Mouse (Mus musculus) ZHBTc4 (cell line): ENCODE data around the gene Igdcc4.

Experiments
- DNase-seq: peaks from one replicate; pipeline ENCODE4 v3.0.0-alpha.2; 2011; ENCODE audit warnings: low read depth, low spot score

The Igdcc4 gene

GRCm38 (mm10) chr9:65109132-65110072, 8.1 kb downstream of the Igdcc4 start:
- DNase-seq: peak; percentile 88

- DNase-seq: no peak
Observed at GRCm38 (mm10) chr9:65111698-65112097, 10.4 kb downstream of the Igdcc4 start.

- DNase-seq: no peak
Observed at GRCm38 (mm10) chr9:65113694-65114093, 12.4 kb downstream of the Igdcc4 start.

- DNase-seq: no peak
Observed at GRCm38 (mm10) chr9:65115891-65116290, 14.6 kb downstream of the Igdcc4 start.

GRCm38 (mm10) chr9:65117516-65117915, 16.2 kb downstream of the Igdcc4 start:
- DNase-seq: no peak

GRCm38 (mm10) chr9:65120935-65121334, 19.6 kb downstream of the Igdcc4 start:
- DNase-seq: peak; percentile 86

- peak; percentile 64 for DNase-seq
Observed at GRCm38 (mm10) chr9:65122545-65122944, 21.3 kb downstream of the Igdcc4 start.

- DNase-seq: peak; percentile 85
Observed at GRCm38 (mm10) chr9:65123552-65124168, 22.4 kb downstream of the Igdcc4 start.

- DNase-seq: peak; percentile 92
Observed at GRCm38 (mm10) chr9:65128123-65128815, 27.0 kb downstream of the Igdcc4 start.

- no peak for DNase-seq
Observed at GRCm38 (mm10) chr9:65131717-65132116, 30.4 kb downstream of the Igdcc4 start.

- DNase-seq: peak; percentile 86
Observed at GRCm38 (mm10) chr9:65133739-65134138, 32.5 kb downstream of the Igdcc4 start.

GRCm38 (mm10) chr9:65135126-65135525, 33.8 kb downstream of the Igdcc4 start:
- no peak for DNase-seq

GRCm38 (mm10) chr9:65140491-65140890, 39.2 kb downstream of the Igdcc4 start:
- DNase-seq: no peak

GRCm38 (mm10) chr9:65140936-65141305, 39.6 kb downstream of the Igdcc4 start, which contains the start of gene Igdcc3:
Igdcc3 (plus strand) TSS chr9:65141189.
- DNase-seq: peak; percentile 92

GRCm38 (mm10) chr9:65141306-65141975, 40.2 kb downstream of the Igdcc4 start:
- DNase-seq: peak; percentile 91

GRCm38 (mm10) chr9:65141976-65142318, 40.7 kb downstream of the Igdcc4 start:
- DNase-seq: peak; percentile 65

GRCm38 (mm10) chr9:65142399-65142798, 41.1 kb downstream of the Igdcc4 start:
- DNase-seq: no peak

- DNase-seq: no peak
Observed at GRCm38 (mm10) chr9:65146001-65146400, 44.7 kb downstream of the Igdcc4 start.

- DNase-seq: no peak
Observed at GRCm38 (mm10) chr9:65148507-65148906, 47.2 kb downstream of the Igdcc4 start.

GRCm38 (mm10) chr9:65152711-65153330, 51.5 kb downstream of the Igdcc4 start:
- DNase-seq: no peak

GRCm38 (mm10) chr9:65153331-65153711, 52.0 kb downstream of the Igdcc4 start:
- DNase-seq: no peak
